Mouse (Mus musculus): Measurements from ENCODE around the gene a.
"Not testable (repeated sequence)": the region's sequence is repeated elsewhere in the genome, so short reads cannot be mapped to it uniquely, and the experiment has no call there.

a gene

DNA sequence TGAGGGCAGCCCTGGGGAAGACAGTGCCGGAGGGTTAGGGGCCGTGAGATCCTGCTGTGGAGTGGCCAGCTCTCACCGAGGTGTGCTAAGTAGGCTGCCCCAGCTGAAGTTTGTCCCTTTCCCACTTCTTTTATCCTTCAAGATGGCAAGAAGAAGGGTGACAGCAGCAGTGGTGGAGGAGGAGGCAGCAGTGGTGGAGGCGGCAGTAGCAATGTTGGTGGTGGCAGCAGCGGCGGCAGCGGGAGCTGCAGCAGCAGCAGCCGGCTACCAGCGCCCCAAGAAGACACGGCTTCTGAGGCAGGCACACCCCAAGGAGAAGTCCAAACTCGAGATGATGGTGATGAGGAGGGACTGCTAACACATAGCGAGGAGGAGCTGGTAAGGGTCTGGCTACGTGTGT lies 72.5 kb downstream of the a start:
- DNase-seq = no peak

GRCm38 (mm10) chr2:154865696-154866095 lies 74.5 kb downstream of the a start:
- DNase-seq = peak; percentile 59

DNA sequence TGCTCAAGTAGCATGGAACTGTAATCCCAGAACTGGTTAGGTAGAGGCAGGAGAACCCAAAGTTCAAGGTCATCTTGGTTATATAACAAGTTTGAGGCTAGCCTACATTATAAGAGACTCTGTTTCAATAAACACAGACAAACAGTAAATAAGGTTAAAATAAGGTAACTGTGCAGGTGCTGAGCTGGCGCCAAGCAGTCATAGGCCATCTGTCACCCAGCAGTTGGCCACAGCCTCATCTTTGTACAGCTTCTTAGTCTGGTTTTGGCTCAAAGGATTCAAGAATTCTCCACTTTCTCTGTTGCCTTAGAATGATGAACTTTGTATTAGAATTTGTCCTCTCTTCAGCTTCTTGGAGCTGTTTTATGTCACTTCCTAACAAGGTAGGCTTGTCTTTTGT lies 76.9 kb downstream of the a start:
- DNase-seq = peak; percentile 87

DNA sequence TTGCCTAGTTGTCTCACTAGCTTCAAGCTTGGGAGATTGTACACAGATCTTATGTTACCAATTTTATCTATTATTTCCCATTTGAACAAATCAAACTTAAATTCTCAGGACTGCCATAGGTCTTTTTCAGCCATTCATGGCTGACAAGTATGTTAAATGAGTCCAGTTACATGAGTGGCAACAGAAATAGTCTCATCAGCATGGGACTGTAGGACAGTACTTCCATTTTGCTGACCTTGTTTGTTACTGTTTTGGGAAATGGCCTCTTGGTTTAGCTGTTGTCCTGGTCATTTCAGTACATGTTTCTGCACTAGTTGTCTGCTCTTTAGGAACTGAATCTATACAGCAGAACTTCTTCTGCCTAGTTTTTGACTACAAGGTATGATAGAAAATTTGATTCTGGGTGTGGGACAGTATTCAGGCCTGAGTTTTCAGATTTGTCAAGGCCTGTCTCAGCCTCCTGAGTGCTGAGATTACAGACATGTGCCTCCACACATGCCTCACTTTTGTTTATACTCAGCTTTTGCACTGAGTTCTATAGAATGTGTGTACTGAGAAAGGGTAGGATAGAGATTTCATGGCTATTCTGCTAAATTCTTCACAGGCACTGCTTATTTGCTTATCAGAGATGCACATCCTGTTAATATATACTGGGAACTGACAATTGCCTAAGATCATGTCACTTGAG lies 78.9 kb downstream of the a start:
- no peak for DNase-seq

- DNase-seq = no peak
These were observed 85.4 kb downstream of the a start for GRCm38 (mm10) chr2:154876621-154877020.

DNA sequence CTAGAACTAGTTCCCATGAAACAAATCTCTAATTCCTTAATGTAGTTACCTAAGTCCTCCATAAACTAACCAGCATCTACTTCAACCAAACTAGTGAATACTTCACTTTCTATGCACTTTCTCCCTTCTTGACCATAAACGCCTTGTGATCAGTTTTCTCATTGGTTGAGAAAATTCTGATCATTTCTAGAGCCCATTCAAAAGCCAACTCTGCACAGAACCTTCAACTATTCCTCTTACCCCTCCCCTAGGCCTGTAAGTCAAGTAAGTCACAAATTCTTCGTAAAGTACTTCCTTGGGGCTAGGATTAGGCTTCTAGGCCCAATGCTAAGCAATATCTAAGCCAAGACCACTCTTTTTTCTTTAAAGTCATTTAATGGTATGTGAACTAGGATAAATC lies 100.4 kb downstream of the a start:
- DNase-seq = no peak

DNA sequence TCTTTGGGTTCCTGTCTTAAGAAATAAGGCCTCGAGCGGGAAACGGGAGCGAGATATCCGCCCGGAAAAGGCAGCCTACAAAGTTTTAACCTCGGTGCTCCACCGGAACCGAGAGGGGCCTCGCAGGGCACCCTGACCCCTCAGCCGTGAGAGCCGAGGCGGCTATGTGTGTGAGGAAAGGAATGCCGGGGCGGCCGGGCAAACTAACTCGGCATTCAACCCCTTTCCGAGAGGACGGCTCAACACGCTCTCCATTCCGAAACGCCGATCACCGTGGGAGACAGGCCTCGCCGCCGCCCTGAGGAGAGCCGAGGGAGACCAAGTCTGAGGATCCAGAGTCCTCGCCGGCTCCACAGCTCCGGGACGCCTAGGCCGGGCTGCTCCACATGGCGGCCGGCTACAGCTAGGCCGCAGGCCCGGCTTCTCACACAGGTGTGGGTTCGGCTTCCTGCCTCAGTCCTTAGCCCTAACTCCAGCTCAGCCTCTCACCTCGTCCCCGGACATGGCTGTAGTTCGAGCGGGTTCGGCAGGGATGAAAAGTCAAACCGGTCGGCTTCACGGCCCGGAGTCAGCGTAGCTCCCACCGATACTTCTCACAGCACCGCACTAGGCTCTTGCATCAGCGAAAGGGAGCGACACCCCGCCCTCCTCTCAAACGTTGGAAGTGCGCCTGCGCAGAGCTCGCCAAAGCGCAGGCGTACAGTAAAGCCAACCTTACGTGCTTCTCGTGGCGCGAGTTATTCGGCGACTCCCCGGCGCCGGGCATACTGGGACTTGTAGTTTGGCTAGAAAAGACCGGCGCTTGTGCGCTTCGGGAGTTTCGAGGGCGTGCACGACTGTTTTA lies 101.2 kb downstream of the a start, which contains the start of gene Eif2s2:
TSS of gene Eif2s2 (minus strand) at position 735 of the 844 bp plus-strand sequence.
- peak; percentile 98 for DNase-seq

GRCm38 (mm10) chr2:154893045-154893385 lies 101.8 kb downstream of the a start:
- no peak for DNase-seq

- no peak for DNase-seq
These were observed 102.3 kb downstream of the a start for GRCm38 (mm10) chr2:154893548-154893947.

- not testable (repeated sequence) for DNase-seq
These were observed 107.8 kb downstream of the a start for GRCm38 (mm10) chr2:154899004-154899403.

- not testable (repeated sequence) for DNase-seq
These were observed 108.2 kb downstream of the a start for GRCm38 (mm10) chr2:154899412-154899811.

DNA sequence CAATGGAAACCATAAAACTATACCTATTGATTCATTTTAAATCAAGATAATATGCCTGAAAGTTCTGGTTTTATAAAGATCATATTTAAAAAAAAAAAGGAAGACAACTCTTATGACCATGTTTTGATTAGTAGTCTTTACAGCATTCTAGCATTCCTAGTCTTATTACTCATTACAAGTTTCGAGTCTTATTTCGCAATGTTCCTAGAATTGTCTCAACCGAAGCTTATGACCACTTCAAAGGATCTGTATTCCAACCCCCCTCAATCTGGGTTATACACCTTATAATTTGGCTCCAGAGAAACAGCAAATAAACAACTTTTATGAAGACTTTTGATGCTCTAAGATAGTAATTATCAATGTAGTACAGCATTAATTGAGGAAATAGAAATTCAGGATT lies 110.9 kb downstream of the a start:
- no peak for DNase-seq

- DNase-seq = no peak
These were observed 114.6 kb downstream of the a start for GRCm38 (mm10) chr2:154905796-154906195.

DNA sequence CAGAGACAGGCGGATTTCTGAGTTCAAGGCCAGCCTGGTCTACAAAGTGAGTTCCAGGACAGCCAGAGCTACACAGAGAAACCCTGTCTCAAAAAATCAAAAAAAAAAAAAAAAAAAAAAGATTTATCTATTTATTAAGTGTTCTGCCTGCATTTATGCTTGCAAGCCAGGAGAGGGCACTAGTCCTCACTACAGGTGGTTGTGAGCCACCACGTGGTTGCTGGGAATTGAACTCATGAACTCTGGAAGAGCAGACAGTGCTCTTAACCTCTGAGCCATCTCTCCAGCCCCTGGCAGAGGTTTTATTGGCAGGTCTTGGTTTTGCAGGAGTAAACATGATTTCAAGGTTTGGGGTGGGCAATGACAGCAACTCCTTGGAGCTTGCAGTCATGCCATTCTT lies 117.0 kb downstream of the a start:
- not testable (repeated sequence) for DNase-seq

DNA sequence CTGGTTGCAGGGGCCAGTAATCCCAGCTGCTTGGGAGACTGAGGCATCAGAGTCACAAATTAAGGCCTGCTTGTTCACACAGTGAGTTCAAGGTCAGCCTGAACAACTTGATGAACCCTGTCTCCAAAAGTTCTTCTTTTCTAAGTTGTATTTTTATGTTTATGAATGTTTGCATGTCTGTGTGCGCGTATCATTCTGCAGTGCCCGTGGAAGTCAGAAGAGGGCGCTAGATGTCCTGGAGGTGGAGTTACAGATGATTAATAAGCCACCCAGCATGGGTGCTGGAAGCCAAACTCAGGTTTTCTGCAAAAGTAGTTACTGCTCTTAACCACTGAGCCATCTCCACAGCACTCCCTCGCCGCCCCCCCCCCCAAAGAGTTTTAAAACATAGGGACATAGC lies 118.6 kb downstream of the a start:
- DNase-seq = no peak

DNA sequence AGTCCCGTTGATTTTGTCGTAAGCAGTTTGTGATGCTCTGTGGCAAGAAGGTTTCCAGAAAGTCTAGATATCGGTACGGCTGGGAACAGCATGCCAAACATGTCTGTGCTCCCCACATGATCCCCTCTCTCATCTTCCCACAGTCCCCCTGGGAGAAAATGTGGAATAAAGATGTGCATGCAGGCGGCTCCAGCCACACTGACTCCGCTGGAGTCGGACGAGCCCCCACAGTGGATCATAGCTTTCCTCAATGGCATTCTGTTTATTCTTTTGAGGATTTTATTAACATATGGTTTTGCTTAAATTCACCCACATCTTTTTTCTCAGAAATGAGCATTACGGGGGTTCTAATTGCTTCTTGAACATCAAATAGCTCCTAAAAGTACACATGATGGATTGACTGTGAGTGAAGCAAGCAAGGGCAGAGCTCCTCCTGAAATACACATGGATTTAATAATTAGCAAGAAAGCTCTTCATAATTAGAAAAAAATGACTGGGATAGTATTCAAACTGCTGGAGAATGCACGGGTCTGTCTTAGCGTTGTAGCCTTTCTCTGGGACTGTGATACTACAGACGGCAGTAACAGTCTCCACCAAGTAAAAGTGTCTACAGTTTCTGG lies 124.8 kb downstream of the a start:
- DNase-seq = no peak

DNA sequence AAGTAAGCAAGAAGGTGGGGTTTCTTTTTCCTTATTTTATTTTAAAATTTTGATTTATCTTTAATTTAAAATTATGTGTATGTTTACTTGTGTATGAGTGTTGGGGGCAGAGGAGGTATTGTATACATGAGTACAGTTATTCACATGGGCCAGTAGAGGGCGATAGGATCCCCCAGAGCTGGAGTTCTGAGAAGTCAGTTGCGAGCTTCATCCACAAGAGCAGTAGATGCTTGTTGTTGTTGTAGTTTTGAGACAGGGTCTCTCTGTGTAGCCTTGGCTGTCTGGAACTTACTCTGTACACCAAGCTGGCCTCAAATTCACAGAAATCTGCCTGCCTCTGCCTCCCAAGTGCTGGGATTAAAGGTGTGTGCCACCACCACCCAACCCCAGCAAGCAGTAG lies 125.3 kb downstream of the a start:
- no peak for DNase-seq

- no peak for DNase-seq
These were observed 126.9 kb downstream of the a start for GRCm38 (mm10) chr2:154917866-154918641.

DNA sequence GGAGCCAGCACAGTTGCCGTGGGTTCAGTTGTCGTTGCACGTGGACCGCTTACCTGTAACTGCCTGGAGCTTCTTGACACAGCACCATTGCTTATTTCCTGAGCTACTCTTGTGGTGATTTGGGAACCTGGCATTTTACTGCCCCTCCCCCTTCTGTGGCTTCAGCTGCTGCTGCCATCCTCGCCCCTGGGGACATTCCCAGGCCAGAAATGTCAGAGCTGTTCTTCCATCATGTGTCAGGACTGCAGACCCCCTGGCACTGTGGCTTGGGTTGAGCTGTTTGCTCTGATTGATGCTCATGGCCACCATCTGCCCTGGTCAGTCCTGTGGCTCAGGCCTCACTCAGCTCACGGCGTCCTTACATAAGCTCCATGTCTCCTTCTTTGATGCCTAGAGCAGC lies 129.7 kb downstream of the a start:
- DNase-seq = no peak

- not testable (repeated sequence) for DNase-seq
These were observed 130.9 kb downstream of the a start for GRCm38 (mm10) chr2:154922134-154922533.

GRCm38 (mm10) chr2:154925411-154926031 lies 134.3 kb downstream of the a start:
- DNase-seq = no peak

GRCm38 (mm10) chr2:154926843-154927242 lies 135.6 kb downstream of the a start:
- DNase-seq = no peak

- no peak for DNase-seq
These were observed 137.1 kb downstream of the a start for GRCm38 (mm10) chr2:154928298-154928697.
